Mouse (Mus musculus): ENCODE results near the gene Cct5. TPM values are rescaled to one million over a fixed set of nuclear protein-coding genes. Genes with fewer than 3 reads are reported as not detected.

Gene Cct5
- total and polyA plus RNA-seq, 3 experiments = 396 to 1,184 (median 798) TPM

DNA sequence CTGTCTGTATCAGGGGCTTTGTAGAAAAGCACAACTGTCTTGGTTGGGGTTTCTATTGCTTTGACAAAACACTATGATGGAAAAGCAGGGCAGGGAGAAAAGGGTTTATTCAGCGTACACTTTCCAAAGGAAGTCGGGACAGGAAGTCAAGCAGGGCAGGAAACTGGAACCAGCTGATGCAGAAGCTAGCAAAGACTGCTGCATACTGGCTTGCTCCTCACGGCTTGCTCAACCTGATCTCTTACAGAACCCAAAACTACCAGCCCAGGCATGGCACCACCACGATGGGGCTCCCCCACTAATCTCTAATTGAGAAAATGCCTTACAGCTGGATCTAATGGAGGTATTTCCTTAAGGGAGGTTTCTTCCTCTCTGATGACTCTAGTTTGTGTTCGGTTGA lies 54.2 kb downstream of the Cct5 start:
- Histone ChIP-seq H3K9ac (ENCODE audit: control insufficient read depth, low read depth, low read length, poor library complexity, severe bottlenecking) (no peak overlapping the region), H3K9me3 (replicated peaks; ENCODE audit: insufficient read depth, low read length) (no peaks in the 10 kb centered on the region), H3K4me1 (ENCODE audit: control insufficient read depth in 1 of 2, insufficient read depth in 2 of 2, low read length in 2 of 2) (peaks cover 6 to 11% of the 10 kb centered on the region in 2 experiments), H3K27me3 (ENCODE audit: control insufficient read depth in 1 of 2, insufficient read depth in 2 of 2, low read length in 2 of 2) (no peaks in the 10 kb centered on the region), H3K36me3 (ENCODE audit: control insufficient read depth in 1 of 2, insufficient read depth in 2 of 2, low read length in 2 of 2) (peaks cover 0 to 11% of the 10 kb centered on the region in 2 experiments; a peak in 2 of 4 replicates), H3K27ac (ENCODE audit: control insufficient read depth, low read depth, low read length) (no peak overlapping the region), H3K4me3 (ENCODE audit: control insufficient read depth in 1 of 2, insufficient read depth in 1 of 2, low read depth in 2 of 2, low read length in 2 of 2) (no peak overlapping the region), H3K79me2 (ENCODE audit: control insufficient read depth, insufficient read depth, low read length, poor library complexity) (no peaks in the 10 kb centered on the region)
- no peak for DNase-seq (ENCODE audit: low read depth, low spot score)
- no peak for TF ChIP-seq HCFC1 (IDR thresholded peaks at IDR 0.05; ENCODE audit: low read depth, low read length)
- TF ChIP-seq CHD2 (IDR thresholded peaks at IDR 0.05; ENCODE audit: low read length) = no peak
- TF ChIP-seq ZC3H11A (IDR thresholded peaks at IDR 0.05; ENCODE audit: low read depth, low read length) = no peak
- TF ChIP-seq USF1 (IDR thresholded peaks at IDR 0.05; ENCODE audit: low read depth, low read length) = no peak
- no peak for TF ChIP-seq TAL1 (IDR thresholded peaks at IDR 0.05; ENCODE audit: low read length)
- no peak for TF ChIP-seq MAFK (IDR thresholded peaks at IDR 0.05; ENCODE audit: borderline replicate concordance, low read depth, low read length)
- no peak for TF ChIP-seq E2F4 (IDR thresholded peaks at IDR 0.05; ENCODE audit: borderline replicate concordance, low read depth, low read length)
- no peak for TF ChIP-seq CTCF (IDR thresholded peaks at IDR 0.05 in 2 of 3, conservative IDR thresholded peaks at IDR 0.05 in 1 of 3; ENCODE audit: control insufficient read depth in 1 of 3, insufficient read depth in 1 of 3, low read depth in 2 of 3, low read length in 3 of 3, poor library complexity in 1 of 3, severe bottlenecking in 1 of 3)
- no peak for TF ChIP-seq SMC3 (IDR thresholded peaks at IDR 0.05; ENCODE audit: low read depth, low read length)
- TF ChIP-seq JUND (IDR thresholded peaks at IDR 0.05; ENCODE audit: low read depth, low read length) = no peak
- no peak for TF ChIP-seq POLR2A (IDR thresholded peaks at IDR 0.05; ENCODE audit: control insufficient read depth in 1 of 2, insufficient read depth in 1 of 2, low read depth in 1 of 2, low read length in 2 of 2, poor library complexity in 1 of 2)
- no peak for TF ChIP-seq GABPA (IDR thresholded peaks at IDR 0.05; ENCODE audit: low read depth, low read length)
- no peak for TF ChIP-seq NRF1 (IDR thresholded peaks at IDR 0.05; ENCODE audit: insufficient read depth, low read depth, low read length, poor library complexity, severe bottlenecking)
- no peak for TF ChIP-seq TBP (IDR thresholded peaks at IDR 0.05; ENCODE audit: low read depth, low read length)
- TF ChIP-seq MXI1 (IDR thresholded peaks at IDR 0.05; ENCODE audit: low read depth, low read length) = no peak
- no peak for TF ChIP-seq ZKSCAN1 (IDR thresholded peaks at IDR 0.05; ENCODE audit: low read depth, low read length)
- TF ChIP-seq POLR2AphosphoS2 (IDR thresholded peaks at IDR 0.05; ENCODE audit: low read length) = no peak
- TF ChIP-seq BHLHE40 (IDR thresholded peaks at IDR 0.05; ENCODE audit: borderline replicate concordance, low read depth, low read length) = no peak

DNA sequence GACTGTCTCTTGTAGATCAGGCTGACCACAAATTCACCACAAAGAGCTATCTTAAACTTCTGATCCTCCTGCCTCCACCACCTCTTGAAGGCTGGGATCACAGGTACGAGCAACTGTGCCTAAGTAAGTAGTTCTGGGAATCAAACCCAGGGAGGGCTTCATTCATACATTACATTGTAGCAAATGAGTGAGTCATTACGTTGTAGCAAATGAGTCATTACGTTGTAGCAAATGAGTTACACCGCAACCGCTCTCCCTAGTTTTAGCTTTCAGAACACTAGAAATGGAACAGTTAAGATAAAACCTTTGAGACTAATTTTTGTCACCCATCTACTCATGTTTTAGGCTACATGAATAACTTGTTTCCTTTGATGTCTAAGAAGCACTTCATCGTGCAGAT lies 55.3 kb downstream of the Cct5 start:
- H3K27ac ChIP-seq (ENCODE audit: control insufficient read depth, low read depth, low read length) = no peak overlapping the region
- no peaks in the 10 kb centered on the region for H3K79me2 ChIP-seq (ENCODE audit: control insufficient read depth, insufficient read depth, low read length, poor library complexity)
- H3K36me3 ChIP-seq (ENCODE audit: control insufficient read depth in 1 of 2, insufficient read depth in 2 of 2, low read length in 2 of 2) = peaks cover 0 to 22% of the 10 kb centered on the region in 2 experiments; a peak in 2 of 4 replicates
- DNase-seq (ENCODE audit: low read depth, low spot score) = no peak
- no peaks in the 10 kb centered on the region for H3K27me3 ChIP-seq (ENCODE audit: control insufficient read depth in 1 of 2, insufficient read depth in 2 of 2, low read length in 2 of 2)
- H3K9me3 ChIP-seq (replicated peaks; ENCODE audit: insufficient read depth, low read length) = no peaks in the 10 kb centered on the region
- no peak overlapping the region for H3K9ac ChIP-seq (ENCODE audit: control insufficient read depth, low read depth, low read length, poor library complexity, severe bottlenecking)
- H3K4me3 ChIP-seq (ENCODE audit: control insufficient read depth in 1 of 2, insufficient read depth in 1 of 2, low read depth in 2 of 2, low read length in 2 of 2) = no peak overlapping the region
- TF ChIP-seq ZMIZ1 (IDR thresholded peaks at IDR 0.05; ENCODE audit: low read depth, low read length) (no peak), HCFC1 (IDR thresholded peaks at IDR 0.05; ENCODE audit: low read depth, low read length) (no peak), SMC3 (IDR thresholded peaks at IDR 0.05; ENCODE audit: low read depth, low read length) (no peak), E2F4 (IDR thresholded peaks at IDR 0.05; ENCODE audit: borderline replicate concordance, low read depth, low read length) (no peak), CTCF (IDR thresholded peaks at IDR 0.05 in 2 of 3, conservative IDR thresholded peaks at IDR 0.05 in 1 of 3; ENCODE audit: control insufficient read depth in 1 of 3, insufficient read depth in 1 of 3, low read depth in 2 of 3, low read length in 3 of 3, poor library complexity in 1 of 3, severe bottlenecking in 1 of 3) (no peak), NELFE (IDR thresholded peaks at IDR 0.05; ENCODE audit: low read depth, low read length) (no peak)
- H3K4me1 ChIP-seq (ENCODE audit: control insufficient read depth in 1 of 2, insufficient read depth in 2 of 2, low read length in 2 of 2) = peaks cover 15 to 22% of the 10 kb centered on the region in 2 experiments

Measured in MEL (cell line).